Mouse (Mus musculus) thymus, postnatal 4 days (tissue): ENCODE results near the gene Esrrg.

Source experiments
- DNase-seq: peaks from one replicate; pipeline ENCODE4 v3.0.0; 2021

The Esrrg gene

GRCm38 (mm10) chr1:187710434-187710948, 101.9 kb downstream of the Esrrg start:
- DNase-seq, result no peak

- DNase-seq, result no peak
Measured at GRCm38 (mm10) chr1:187721035-187721434, 112.4 kb downstream of the Esrrg start.

- DNase-seq, result no peak
Measured at GRCm38 (mm10) chr1:187722016-187722415, 113.4 kb downstream of the Esrrg start.

- no peak for DNase-seq
Measured at GRCm38 (mm10) chr1:187724651-187725050, 116.1 kb downstream of the Esrrg start.

GRCm38 (mm10) chr1:187725351-187725750, 116.8 kb downstream of the Esrrg start:
- no peak for DNase-seq

- no peak for DNase-seq
Measured at GRCm38 (mm10) chr1:187731171-187731570, 122.6 kb downstream of the Esrrg start.

GRCm38 (mm10) chr1:187736507-187736906, 127.9 kb downstream of the Esrrg start:
- DNase-seq, result no peak

- no peak for DNase-seq
Measured at GRCm38 (mm10) chr1:187737296-187737695, 128.7 kb downstream of the Esrrg start.

GRCm38 (mm10) chr1:187740531-187740930, 131.9 kb downstream of the Esrrg start:
- no peak for DNase-seq

- DNase-seq, result no peak
Measured at GRCm38 (mm10) chr1:187741306-187741705, 132.7 kb downstream of the Esrrg start.

- no peak for DNase-seq
Measured at GRCm38 (mm10) chr1:187742071-187742470, 133.5 kb downstream of the Esrrg start.

- no peak for DNase-seq
Measured at GRCm38 (mm10) chr1:187749294-187749693, 140.7 kb downstream of the Esrrg start.

- DNase-seq, result no peak
Measured at GRCm38 (mm10) chr1:187749931-187750330, 141.3 kb downstream of the Esrrg start.

- no peak for DNase-seq
Measured at GRCm38 (mm10) chr1:187755528-187755927, 146.9 kb downstream of the Esrrg start.

GRCm38 (mm10) chr1:187757981-187758380, 149.4 kb downstream of the Esrrg start:
- no peak for DNase-seq

- DNase-seq, result no peak
Measured at GRCm38 (mm10) chr1:187758546-187758945, 150.0 kb downstream of the Esrrg start.

GRCm38 (mm10) chr1:187759536-187759935, 150.9 kb downstream of the Esrrg start:
- no peak for DNase-seq

- DNase-seq, result no peak
Measured at GRCm38 (mm10) chr1:187762641-187763450, 154.3 kb downstream of the Esrrg start.

GRCm38 (mm10) chr1:187763451-187763755, 154.8 kb downstream of the Esrrg start:
- DNase-seq, result no peak

- DNase-seq, result no peak
Measured at GRCm38 (mm10) chr1:187763821-187764220, 155.2 kb downstream of the Esrrg start.

- no peak for DNase-seq
Measured at GRCm38 (mm10) chr1:187765577-187765976, 157.0 kb downstream of the Esrrg start.

GRCm38 (mm10) chr1:187767355-187767754, 158.8 kb downstream of the Esrrg start:
- DNase-seq, result no peak

GRCm38 (mm10) chr1:187770234-187770633, 161.6 kb downstream of the Esrrg start:
- no peak for DNase-seq

- DNase-seq, result no peak
Measured at GRCm38 (mm10) chr1:187771067-187771466, 162.5 kb downstream of the Esrrg start.
